Mouse (Mus musculus): ENCODE measurements around the gene Cers5. TPM values are rescaled to one million over a fixed set of nuclear protein-coding genes. Genes with fewer than 3 reads are reported as not detected.

Gene Cers5
- total RNA-seq, 2 experiments from 2014 or later, result 29.6 to 30.2 TPM

GRCm38 (mm10) chr15:99724292-99725021, 48.2 kb downstream of the Cers5 start:
- peak; percentile 73 to 75 for DNase-seq

- peak; percentile 65 to 66 for DNase-seq
These were observed 49.0 kb downstream of the Cers5 start for GRCm38 (mm10) chr15:99723515-99724291.

DNA sequence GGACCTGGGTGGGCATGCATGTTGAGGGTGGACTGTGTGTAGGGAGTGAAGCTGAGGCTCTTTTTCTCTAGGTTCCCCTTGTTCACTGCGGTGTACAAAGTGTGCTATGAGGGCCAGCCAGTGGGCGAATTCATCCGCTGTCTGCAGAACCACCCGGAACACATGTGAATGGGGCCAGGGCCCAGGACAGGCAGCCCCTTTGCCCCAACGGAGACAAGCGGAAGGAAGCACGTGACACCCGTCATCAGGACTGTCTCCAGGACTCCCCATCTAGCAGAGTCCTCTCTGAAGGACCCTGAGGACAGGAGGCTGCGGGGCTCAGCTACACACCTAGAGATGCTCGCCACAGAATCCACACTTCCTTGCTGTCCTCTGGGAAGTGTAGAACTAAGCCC, 49.6 kb downstream of the Cers5 start:
- no peak for DNase-seq

DNA sequence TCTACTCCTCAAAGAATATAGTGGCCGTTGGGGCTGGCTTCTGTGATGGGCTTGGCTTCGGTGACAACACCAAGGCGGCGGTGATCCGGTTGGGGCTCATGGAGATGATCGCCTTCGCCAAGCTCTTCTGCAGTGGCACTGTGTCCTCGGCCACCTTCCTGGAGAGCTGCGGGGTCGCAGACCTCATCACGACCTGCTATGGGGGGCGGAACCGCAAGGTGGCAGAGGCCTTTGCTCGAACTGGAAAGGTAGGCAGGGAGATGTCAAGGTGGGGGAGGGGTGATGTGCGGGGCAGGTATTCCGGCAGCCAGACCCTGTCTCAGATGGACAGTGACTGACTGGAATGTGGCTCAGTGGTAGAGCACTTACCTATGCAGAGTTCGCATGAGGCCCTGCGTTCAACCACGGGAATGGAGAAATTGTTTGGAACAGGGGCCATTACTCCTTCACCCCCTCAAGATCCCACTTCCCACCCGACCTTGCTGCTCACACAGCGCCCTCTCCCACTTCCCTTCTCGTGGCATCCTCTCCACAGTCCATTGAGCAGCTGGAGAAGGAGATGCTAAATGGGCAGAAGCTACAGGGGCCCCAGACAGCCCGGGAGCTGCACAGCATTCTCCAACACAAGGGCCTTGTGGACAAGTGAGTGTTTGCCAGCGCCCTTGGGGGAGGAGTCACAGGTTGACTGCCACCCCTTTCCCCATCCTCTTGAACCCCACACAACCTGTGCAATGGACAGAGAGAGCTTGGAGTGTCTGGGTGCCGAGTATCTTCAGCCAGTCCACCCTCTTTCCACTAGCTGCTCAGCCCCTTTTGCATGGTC, 50.6 kb downstream of the Cers5 start:
- DNase-seq, result no peak

DNA sequence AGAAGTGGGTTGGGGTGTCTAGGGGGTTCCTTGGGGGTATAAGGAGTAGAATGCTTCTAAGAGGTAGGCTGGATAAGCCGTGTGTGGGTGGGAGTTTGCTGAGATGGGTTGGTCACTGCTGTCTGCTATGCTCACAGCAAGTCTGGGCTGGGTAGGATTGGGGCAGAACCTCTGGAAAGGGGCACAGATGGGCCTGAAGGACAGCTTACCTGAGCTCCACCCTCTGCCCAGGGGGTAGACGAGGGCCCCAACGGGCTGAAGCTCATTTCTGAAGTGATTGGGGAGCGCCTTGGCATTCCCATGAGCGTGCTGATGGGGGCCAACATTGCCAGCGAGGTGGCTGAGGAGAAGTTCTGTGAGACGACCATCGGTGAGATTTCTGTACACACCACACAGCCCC, 52.8 kb downstream of the Cers5 start:
- DNase-seq, result no peak

DNA sequence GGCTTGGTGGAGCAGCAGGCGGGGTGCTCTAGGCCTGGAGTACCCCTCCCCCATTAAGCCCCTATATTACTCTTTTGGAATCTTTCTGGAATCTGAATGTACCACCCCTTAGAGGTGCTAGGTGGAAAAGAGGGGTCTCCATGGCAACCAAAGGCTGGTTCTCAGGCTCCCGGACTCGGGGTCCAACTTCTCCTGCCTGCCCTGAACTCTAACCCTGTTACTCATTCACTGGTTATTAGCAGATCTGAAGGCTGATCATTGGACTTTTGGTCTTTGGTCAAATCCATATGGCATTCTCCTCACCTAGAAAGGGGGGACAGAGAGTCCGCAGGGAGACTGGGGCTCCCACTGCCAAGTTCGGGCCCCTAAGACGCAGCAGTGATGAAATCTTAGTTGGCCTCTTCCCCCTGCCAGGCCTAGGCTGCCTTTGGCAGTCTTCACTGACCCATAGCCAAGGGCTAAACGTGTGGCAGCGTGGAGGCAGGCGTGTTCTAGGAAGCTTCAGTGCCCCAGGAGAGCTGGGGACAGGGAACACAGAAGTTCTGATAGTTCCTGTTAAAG, 54.1 kb downstream of the Cers5 start:
- no peak for DNase-seq

DNA sequence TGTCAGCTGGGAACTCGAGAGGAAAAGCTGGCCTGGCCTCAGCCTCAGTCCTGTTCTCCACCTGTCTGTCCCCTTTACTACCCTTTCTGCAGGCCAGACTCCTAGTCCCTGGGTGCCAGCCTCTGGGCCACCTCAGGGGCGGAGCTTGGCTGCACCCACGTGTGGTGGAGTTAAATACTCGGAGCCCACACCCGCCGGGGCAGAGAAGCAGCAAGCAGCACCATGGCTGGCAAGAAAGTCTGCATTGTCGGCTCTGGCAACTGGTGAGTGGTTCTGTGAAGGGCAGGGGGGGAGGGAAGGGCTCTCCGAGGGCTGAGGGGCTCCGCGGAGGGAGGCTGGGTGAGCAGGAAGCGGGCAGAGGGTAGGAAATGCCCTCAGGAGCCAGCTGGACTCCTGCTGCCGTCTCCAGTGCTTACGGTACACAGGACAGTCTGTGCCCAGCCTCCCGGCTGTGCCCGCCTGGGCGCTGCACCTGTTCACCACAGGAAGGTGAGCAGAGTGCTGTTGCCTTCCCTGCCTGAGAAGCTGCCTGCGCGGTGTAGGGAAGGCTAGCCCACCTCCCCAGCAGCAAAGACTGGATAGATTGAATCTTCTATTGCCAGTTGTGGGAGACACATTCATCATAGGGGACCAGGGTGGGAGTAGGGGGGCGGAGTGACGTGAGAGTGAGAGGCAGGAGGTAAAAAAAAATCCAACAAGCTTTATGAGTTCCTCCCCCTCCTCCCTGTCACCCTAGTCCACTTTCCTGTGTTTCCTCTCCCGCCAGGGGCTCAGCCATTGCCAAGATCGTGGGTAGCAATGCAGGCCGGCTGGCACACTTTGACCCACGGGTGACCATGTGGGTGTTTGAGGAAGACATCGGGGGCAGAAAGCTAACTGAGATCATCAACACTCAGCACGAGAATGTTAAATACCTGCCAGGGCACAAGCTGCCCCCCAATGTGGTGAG, 55.0 kb downstream of the Cers5 start, which contains the start of gene Gpd1:
Gpd1 (plus strand) TSS at position 130 of the 949 bp plus-strand sequence.
- DNase-seq, result peak; percentile 79 to 81

GRCm38 (mm10) chr15:99716814-99717213, 55.9 kb downstream of the Cers5 start:
- no peak for DNase-seq

- DNase-seq, result no peak
These were observed 56.5 kb downstream of the Cers5 start for GRCm38 (mm10) chr15:99715982-99716746.

- peak; percentile 83 to 88 for DNase-seq
These were observed 57.3 kb downstream of the Cers5 start for GRCm38 (mm10) chr15:99715361-99715865.

DNA sequence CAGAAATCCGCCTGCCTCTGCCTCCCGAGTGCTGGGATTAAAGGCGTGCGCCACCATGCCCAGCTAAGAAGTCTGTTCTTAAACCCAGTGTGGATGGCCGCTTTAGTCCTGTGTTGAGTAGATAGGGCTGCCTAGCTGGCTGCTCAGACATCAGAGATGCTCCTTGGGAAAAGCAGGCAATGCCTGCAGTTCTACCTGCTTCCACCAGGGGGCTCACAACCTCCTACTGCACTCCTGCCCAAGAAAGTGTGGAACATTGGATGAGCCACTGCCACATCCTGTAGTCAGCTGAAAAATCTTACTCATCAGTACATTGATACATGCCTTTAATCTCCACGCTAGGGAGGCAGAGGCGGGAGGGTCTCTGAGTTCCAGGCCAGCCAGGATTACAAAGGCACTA, 57.8 kb downstream of the Cers5 start:
- DNase-seq, result peak; percentile 80

- no peak for DNase-seq
These were observed 58.5 kb downstream of the Cers5 start for GRCm38 (mm10) chr15:99714206-99714605.

DNA sequence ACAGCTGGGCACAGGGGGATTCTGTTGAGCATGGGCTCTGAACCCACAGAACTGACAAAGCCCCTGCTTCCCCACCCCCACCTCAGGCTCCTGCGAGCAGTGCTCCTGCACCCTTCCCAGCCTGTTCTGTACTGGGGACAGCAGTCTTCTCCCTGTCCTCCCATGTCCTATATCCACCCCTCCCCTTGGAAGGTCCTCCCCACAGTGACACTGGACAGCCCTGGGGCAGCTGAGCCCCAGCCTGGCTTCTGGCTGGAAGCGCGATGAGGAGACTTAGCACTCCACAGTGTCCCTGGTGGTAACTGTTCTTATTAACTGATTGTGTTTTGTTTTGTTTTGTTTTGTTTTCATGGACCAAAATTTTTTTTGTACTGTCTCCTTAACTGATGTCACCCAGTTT, 59.1 kb downstream of the Cers5 start:
- DNase-seq, result no peak

DNA sequence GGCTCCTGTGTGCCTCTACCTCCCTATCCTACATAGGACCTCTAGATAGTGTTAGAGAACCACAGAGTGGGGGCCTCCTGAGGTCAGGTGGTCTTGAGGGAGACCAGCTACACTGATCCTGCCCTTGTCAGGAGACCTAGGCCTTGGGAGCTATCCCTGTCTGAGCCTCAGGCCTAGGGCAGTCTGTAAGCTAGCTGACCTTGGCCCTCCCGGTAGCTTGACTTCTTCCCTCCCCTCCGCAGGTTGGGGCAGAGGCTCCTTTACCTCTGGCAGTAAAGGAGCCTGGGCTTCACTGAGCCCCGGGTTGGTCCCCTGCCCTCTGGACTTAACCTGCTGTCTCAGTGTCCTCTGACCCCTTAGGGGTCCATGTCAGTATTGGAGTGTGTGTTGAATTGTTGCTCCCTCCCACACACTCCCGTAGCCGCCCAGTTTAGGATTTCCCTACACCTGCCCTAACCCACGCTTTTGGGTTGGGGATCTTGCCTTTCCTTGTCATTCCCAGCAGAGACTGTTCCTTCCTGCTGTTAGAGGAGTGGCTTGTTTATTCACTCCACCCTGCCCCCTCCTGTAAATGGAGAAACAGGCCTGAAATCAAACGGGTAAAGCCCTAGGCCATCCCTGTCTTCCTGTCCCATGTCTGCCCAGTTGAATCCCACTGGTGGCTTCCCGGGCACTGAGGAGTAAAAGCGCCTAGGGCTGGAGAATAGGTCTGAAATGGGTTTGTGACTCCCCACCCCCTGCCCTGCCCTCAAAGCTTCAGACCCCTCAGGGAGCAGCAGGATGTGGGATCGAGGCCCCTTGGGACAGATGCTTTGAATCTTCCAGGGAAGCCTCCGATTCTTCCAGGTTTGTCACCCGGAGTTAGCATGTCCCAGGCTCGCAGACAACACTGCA, 59.8 kb downstream of the Cers5 start:
- DNase-seq, result no peak

DNA sequence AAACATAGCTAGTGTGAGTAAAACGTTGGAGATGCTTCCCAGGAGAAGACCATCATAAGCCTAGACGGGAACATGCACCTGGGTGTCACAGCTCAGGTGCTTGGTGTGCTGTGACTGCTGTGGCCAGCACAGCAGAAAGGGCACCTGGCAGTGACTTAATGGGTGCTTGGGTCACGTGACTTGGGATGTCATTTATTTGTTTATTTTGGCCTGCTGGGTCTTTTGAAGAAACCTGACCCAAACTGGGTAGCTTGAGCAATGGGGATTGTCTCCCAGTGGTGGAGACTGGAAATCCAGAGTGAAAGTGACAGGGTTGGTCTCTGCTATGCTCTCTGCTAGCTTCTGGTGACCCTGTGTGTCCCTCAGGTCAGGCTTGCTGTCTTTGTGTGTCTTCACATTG, 61.2 kb downstream of the Cers5 start:
- DNase-seq, result no peak

DNA sequence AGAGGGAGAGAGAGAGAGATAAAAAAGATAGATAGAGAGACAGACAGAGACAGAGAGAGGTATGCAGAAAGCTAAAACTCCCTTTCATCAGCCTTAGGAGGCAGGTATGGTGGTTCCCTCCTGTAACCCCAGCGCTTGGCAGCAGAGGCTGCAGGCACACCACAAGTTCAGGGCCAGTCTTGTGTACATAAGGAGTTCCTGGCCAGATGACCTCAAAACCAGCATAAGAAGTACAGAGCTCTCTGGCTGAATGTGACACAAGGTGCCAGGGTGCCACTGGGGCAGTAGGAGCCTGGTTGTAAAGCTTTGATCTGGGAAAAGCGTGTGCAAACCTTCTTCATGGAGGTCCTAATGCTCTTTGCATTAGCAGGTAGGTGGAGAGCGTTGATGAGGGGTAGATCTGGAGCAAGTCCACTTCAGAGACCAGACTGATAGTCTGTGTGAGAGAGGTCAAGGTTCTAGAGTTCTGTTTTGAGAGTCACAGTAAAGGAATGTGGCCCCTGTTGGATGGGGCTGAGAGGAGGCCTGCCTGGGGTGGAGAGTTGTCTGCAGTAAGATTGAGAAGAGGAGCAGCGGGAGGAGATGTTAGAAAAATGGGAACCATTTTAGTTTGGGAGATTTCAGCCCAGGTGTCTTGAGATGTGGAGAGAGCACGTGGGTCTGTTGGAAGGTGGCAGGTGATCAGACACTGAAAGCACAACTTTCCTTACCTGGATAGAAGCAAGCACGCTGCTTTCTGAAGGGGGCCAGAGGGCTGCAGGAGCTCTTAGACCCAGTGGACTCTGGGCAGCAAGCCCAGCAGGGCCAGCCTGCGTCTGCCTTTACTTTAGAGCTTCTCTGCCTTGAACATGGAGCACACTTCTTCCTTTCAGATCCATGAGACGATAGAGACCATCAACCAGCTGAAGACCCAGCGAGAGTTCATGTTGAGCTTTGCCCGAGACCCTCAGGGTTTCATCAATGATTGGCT, 62.2 kb downstream of the Cers5 start:
- no peak for DNase-seq

- no peak for DNase-seq
These were observed 64.5 kb downstream of the Cers5 start for GRCm38 (mm10) chr15:99708176-99708575.

DNA sequence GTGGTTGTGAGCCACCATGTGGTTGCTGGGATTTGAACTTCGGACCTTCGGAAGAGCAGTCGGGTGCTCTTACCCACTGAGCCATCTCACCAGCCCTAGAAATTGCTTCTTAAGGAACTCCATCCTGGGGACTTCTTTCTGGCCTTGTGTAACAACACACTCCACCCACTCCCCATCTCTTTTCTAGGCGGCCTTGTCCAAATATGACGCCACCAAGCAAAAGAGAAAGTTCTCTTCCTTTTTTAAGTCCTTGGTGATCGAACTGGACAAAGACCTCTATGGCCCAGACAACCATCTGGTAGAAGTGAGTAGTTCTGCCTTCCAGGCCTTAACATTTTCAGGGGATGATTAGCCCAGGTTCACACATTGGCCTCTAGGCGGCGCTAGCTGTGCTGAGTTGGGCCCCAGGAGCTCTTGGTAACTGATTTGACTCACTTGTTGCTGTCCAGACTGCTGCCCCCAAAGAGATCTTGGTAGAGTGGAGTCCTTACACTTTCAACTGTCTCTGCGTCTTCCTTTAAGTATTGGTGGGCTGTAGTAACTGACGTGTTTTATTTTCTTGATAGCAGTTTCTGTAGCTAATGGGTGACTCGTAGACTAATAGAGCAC, 67.1 kb downstream of the Cers5 start, which contains the start of gene Gm17349:
Gm17349 (minus strand) TSS at position 51 of the 609 bp plus-strand sequence.
- peak in 1 of 2 experiments; percentile 62 for DNase-seq

Measured in layer of hippocampus, postnatal 36 days (tissue).